Mouse (Mus musculus): ENCODE data around the gene Spred2. TPM values are rescaled to one million over a fixed set of nuclear protein-coding genes. Genes with fewer than 3 reads are reported as not detected.

The Spred2 gene
- total RNA-seq, 2 experiments from 2014 or later, result 82.5 to 88.9 TPM

GRCm38 (mm10) chr11:19952963-19953362, 28.8 kb downstream of the Spred2 start:
- DNase-seq (ENCODE audit: low spot score in 2 of 2), result no peak

DNA sequence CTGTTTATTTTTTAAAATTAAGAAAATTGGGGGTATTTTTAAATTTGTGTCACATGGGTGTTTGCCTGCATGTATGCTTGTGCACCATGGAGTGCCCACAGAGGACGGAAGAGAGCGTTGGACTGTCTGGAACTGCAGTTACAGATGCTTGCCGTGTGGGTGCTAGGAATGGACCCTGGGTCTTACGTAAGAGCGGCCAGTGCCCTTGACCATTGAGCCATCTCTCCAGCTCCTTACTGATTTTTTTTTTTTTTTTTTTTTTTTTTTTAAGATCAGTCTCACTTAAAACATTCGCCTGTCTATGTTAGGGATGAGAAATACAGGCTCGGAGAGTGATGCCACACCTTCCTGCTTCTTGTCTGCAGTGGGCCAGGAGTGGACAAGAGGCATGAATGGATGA, 29.7 kb downstream of the Spred2 start:
- DNase-seq (ENCODE audit: low spot score in 2 of 2), result no peak

- DNase-seq (ENCODE audit: low spot score in 2 of 2), result no peak
These were observed 30.9 kb downstream of the Spred2 start for GRCm38 (mm10) chr11:19955069-19955468.

- no peak for DNase-seq (ENCODE audit: low spot score in 2 of 2)
These were observed 31.5 kb downstream of the Spred2 start for GRCm38 (mm10) chr11:19955701-19956100.

DNA sequence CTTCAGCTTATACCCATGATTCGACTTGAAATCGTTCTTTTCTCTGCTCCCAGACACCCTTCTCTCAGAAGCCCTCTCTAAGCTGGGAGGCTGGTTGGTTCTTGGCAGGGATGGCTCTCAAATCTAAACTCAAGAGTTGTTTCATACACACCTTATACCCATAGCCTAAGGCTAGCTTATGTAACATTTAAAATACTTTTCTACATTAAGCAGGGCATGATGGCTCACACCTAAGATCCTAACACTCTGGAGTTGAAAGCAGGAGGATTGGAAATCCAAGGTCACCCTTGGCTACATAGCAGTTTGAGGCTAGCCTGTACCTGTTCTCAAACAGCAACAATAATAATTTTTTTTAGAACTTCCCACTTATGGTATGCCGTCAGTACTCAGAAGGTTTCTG, 34.8 kb downstream of the Spred2 start:
- DNase-seq (ENCODE audit: low spot score in 2 of 2), result no peak

GRCm38 (mm10) chr11:19959897-19960296, 35.7 kb downstream of the Spred2 start:
- no peak for DNase-seq (ENCODE audit: low spot score in 2 of 2)

DNA sequence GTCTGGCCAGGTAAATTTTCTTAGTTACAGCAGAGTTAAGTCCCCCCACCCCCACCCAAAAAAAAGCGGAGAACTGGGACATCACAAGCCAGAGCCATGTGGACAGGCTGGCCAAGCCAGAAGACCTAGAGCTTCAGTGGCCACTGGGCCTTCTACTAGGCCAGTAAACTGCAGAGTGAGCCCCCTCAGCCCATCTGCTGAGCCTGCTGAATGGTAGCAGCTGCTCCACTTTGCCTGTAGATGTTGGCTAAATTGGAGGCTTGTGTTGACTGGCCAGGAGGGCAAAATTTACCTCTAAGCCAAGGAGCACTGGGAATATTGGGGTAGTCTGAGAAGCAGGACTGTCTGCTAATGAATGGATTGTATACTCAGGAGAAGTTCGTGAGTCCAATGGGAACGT, 36.4 kb downstream of the Spred2 start:
- no peak for DNase-seq (ENCODE audit: low spot score in 2 of 2)

DNA sequence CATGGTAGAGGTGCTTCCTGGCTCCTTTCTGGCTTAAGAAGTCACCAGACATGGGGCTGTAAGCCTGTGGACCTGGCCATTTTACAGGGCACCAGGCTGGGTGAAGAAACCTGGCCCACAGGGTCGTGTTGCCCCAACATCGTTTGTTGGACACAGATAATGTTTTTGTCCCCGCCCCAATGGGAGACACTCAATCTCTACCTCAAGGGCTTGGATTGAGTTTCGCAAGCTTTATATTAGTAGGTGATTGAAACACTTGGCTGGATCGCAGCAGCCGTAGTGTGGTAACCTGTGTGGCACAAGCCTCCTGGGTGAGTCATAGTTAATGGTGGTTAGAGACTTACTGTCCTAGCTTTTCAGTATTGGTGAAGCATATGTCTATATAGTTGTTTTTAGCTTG, 36.9 kb downstream of the Spred2 start:
- DNase-seq (ENCODE audit: low spot score in 2 of 2), result no peak

DNA sequence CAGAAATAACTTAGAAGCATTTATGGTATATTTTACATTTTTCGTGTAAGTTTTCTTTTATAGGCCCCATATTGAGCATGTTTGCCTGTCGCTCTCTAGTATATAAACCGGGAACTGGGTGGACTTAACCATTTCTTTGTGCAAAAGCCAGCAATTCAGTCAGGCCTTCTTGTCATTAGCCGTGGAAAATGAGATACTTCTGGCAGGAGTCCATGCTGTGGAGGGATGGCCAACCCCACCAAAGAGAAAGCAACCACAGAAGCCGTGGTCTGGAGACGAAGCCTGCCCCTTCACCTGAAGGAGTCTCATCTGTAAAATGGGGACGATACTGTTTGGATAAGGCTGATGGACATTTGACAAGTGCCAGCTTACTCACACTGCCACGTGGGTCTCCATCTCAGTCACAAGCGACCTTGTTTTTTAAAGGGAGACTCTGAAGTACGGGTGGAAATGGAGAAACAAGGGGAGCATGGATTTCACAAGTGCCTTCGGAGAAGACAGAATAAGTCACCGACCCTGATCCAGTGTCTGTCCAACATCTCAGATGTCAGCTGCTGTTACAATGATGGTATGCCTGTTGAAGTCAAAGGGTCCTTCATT, 37.7 kb downstream of the Spred2 start:
- no peak for DNase-seq (ENCODE audit: low spot score in 2 of 2)

DNA sequence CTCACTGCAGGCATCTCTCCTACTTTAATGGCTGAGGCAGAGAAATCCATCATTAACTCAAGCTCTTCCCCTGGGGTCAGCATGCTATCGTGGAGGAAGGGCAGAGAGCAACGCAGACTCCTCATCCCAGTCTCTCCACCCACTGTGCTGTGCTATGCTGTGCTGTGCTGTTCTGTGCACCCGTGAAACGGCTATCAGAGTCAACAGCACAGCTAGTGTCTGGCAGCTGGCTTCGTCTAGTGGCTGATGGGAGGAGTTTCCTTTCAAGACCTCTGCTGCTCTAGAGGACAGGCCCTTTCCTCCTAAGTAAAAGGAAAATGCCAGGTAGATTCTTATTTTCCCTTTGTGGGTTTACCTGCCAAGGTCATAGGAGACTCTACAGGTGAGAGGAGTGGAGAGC, 38.6 kb downstream of the Spred2 start:
- DNase-seq (ENCODE audit: low spot score in 2 of 2), result no peak

DNA sequence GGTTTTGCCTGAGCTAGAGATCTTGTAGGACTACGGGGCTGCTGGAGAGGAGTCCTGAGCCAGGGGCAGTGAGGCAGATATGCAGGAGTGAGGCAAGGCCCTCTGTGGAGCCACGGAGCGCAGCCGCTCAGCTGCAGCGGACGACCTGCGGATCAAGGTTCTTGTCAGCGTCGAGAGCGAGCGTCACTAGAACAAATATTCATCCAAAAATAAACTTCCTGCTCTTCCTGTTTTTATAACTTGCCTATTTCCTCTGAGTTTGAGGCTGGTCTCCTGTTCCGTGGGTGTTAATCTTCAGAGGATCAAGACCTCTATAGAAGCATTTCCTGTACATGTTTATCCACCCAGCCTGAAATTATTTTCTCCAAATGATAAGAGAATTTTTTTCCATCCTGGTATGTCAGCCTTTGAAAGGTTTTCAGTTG, 39.6 kb downstream of the Spred2 start:
- no peak for DNase-seq (ENCODE audit: low spot score in 2 of 2)

DNA sequence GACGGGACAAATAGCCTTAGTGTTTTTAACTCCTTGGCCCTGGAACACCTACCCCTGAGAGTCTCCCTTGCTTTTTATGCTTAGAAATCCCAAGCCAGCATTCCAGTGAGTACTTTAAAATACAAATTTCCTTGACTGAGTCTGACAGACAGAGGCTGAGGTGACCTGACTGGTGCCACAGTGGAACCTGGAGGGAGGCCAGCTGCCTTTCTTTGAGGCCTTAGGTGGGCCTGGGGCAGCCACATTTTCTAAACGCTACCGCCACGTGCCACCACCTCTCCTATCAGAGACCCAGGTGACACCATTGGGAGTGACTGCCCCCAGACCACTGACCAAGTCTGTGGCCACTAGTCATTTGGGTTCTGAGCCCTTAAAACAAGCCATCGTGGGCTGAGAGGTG, 40.2 kb downstream of the Spred2 start:
- no peak for DNase-seq (ENCODE audit: low spot score in 2 of 2)

- DNase-seq (ENCODE audit: low spot score in 2 of 2), result no peak
These were observed 40.9 kb downstream of the Spred2 start for GRCm38 (mm10) chr11:19965037-19965611.

- no peak for DNase-seq (ENCODE audit: low spot score in 2 of 2)
These were observed 41.5 kb downstream of the Spred2 start for GRCm38 (mm10) chr11:19965664-19966063.

DNA sequence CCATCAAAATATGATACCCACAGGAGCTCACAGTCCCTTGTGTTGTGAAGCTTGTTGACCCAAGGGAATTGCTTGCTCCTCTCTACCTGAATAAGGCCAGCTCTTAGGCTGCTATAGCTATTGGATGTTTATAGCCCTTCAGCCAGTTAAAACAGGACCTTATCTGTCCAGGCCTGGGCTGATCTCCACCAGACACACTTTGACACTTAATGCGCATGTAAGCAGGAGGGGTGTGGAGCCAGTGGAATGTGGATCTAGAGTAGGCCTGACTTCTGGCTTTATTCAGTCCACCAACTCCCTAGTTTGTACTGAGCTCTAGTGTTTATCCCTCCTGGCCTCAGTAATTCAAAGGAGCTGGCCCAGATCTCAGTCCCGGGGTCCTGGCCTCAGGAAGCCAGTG, 42.1 kb downstream of the Spred2 start:
- no peak for DNase-seq (ENCODE audit: low spot score in 2 of 2)

- DNase-seq (ENCODE audit: low spot score in 2 of 2), result no peak
These were observed 45.4 kb downstream of the Spred2 start for GRCm38 (mm10) chr11:19969584-19969983.

GRCm38 (mm10) chr11:19971954-19972750, 48.0 kb downstream of the Spred2 start:
- DNase-seq (ENCODE audit: low spot score in 2 of 2), result no peak

- DNase-seq (ENCODE audit: low spot score in 2 of 2), result no peak
These were observed 49.0 kb downstream of the Spred2 start for GRCm38 (mm10) chr11:19973032-19973790.

- no peak for DNase-seq (ENCODE audit: low spot score in 2 of 2)
These were observed 51.9 kb downstream of the Spred2 start for GRCm38 (mm10) chr11:19976032-19976431.

- peak in 1 of 2 experiments; percentile 55 for DNase-seq (ENCODE audit: low spot score in 2 of 2)
These were observed 53.5 kb downstream of the Spred2 start for GRCm38 (mm10) chr11:19977687-19978086.

DNA sequence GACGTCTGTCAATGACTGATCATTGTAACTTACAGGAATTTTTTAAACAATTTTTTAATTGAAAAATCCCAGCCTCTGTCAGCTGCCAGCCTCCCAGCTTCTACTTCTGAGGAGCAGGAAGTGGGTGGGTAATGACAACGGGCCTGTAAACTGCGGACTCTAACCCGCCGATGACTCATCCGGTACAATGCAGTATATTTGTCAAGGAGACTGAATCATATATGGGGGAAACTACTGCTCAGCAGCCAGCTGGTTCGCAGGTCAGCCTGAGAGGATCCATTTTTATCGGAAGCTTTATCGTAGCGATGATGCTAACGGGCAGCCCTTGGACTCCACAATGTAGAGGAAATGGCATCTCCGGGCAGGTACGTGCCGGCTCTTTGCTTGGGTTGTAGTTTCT, 55.2 kb downstream of the Spred2 start:
- DNase-seq (ENCODE audit: low spot score in 2 of 2), result no peak

- DNase-seq (ENCODE audit: low spot score in 2 of 2), result no peak
These were observed 57.9 kb downstream of the Spred2 start for GRCm38 (mm10) chr11:19982113-19982512.
